Mouse (Mus musculus): ENCODE results near the gene Csrnp3. TPM values are rescaled to one million over a fixed set of nuclear protein-coding genes. Genes with fewer than 3 reads are reported as not detected.
"Not testable (repeated sequence)": the region's sequence is repeated elsewhere in the genome, so short reads cannot be mapped to it uniquely, and the experiment has no call there.

Csrnp3 gene
- polyA plus RNA-seq, 1 experiment from 2014 or later = 3.1 TPM

DNA sequence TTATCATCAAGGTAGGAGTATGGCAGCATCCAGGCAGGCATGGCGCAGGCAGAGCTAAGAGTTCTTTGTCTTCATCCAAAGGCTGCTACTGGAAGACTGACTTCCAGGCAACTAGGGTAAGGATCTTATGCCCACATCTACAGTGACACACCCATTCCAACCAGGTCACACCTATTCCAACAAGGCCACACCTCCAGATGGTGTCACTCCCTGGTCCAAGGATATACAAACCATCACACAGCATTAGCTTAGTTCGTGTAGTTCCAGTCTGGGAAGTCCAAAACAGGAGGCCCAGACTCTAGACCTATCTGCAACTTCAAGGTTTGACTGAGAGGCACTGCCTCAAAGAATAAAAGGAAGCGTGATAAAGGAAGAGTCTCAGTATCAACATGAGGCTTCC lies 4.7 kb downstream of the Csrnp3 start:
- DNase-seq (ENCODE audit: low spot score); H3K9me3 ChIP-seq (ENCODE audit: control insufficient read depth, low read length); H3K27ac ChIP-seq (replicated peaks; ENCODE audit: low read depth, low read length); H3K4me1 ChIP-seq (ENCODE audit: control insufficient read depth, insufficient read depth, low read length); H3K9ac ChIP-seq (ENCODE audit: low read depth, low read length); H3K4me3 ChIP-seq (ENCODE audit: low read depth, low read length); H3K4me2 ChIP-seq (ENCODE audit: low read depth, low read length); H3K36me3 ChIP-seq (ENCODE audit: control insufficient read depth, insufficient read depth, low read length); H3K27me3 ChIP-seq (replicated peaks; ENCODE audit: control insufficient read depth, insufficient read depth, low read length); ATAC-seq (ENCODE audit: low read depth): not testable (repeated sequence)
- WGBS = 84% methylated on average over 3 of the region's 3 CpGs

DNA sequence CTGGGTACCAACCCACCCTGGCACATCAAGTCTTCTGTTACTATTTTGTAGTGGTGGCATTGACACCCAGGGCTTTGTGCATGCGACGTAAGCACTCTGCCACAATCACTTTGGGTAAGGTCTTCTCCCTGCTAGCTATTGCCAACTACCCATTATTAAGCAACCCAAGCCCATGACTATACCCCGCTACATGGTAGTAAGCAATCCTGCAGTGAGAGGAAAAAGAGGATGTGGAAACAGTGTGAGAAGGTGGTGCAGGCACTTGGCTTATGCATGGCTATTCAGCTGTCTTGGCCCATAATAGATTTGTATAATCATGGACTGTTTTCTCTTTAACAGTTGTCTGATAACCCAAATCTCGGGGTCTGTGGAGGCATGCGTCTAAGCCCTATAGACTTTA lies 11.2 kb downstream of the Csrnp3 start:
- no peaks in the 10 kb centered on the region for H3K27me3 ChIP-seq (replicated peaks; ENCODE audit: control insufficient read depth, insufficient read depth, low read length)
- H3K9me3 ChIP-seq (ENCODE audit: control insufficient read depth, low read length) = no peaks in the 10 kb centered on the region
- H3K4me3 ChIP-seq (ENCODE audit: low read depth, low read length) = no peak overlapping the region
- ATAC-seq (ENCODE audit: low read depth) (no peak), DNase-seq (ENCODE audit: low spot score) (no peak)
- no peak overlapping the region for H3K9ac ChIP-seq (ENCODE audit: low read depth, low read length)
- 92% methylated on average over 5 of the region's 5 CpGs for WGBS
- no peak overlapping the region for H3K4me2 ChIP-seq (ENCODE audit: low read depth, low read length)
- H3K36me3 ChIP-seq (ENCODE audit: control insufficient read depth, insufficient read depth, low read length) = no peaks in the 10 kb centered on the region
- H3K4me1 ChIP-seq (ENCODE audit: control insufficient read depth, insufficient read depth, low read length) = no peaks in the 10 kb centered on the region
- H3K27ac ChIP-seq (replicated peaks; ENCODE audit: low read depth, low read length) = no peak overlapping the region

DNA sequence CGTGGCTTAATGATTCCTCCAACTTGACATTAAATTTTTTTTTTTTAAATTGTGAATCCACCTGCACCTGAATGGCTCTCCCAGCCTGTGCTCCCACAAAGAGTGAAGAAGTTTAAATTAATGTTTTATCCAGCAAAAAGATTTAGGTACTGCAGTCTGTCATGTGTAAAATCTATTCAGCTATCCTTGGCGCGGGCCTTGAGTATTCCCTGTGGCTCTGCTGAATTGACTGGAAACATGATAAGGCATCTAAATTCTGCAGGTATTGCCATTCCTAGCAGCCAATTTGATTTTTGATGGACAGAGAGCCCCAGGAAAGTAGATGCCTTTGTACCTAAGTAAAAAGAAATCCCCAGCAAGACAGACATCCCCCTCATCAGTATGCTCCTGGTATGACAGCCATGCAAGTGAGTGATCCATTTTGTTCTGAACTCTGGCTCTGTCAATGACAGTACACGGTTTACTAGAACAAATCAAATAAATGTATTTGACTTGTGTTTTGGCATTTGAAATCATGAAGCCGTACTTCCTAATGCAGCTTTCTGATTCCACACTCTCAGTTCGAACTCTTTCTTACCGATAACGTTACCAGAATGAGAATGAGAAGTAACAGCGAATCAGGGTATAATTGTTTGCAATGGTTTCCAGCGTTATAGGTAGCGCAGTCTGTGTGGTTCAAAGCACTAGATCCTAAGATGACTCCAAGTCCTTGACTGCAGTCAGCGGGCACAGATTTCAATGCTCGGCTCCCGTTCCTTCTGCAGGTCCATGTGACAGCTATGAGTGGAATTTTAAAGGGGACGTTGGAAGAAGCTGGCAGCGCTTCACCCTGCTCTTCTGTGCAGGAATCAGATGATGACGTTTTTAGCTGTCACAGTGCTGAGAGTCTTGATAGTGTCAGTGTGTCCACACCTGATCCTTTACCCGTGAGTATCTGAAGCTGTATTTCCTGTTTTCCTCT lies 14.5 kb downstream of the Csrnp3 start:
- Histone ChIP-seq H3K27ac (replicated peaks; ENCODE audit: low read depth, low read length) (no peak overlapping the region), H3K9ac (ENCODE audit: low read depth, low read length) (no peak overlapping the region), H3K4me1 (ENCODE audit: control insufficient read depth, insufficient read depth, low read length) (no peaks in the 10 kb centered on the region), H3K36me3 (ENCODE audit: control insufficient read depth, insufficient read depth, low read length) (no peaks in the 10 kb centered on the region), H3K4me3 (ENCODE audit: low read depth, low read length) (no peak overlapping the region), H3K9me3 (ENCODE audit: control insufficient read depth, low read length) (no peaks in the 10 kb centered on the region), H3K27me3 (replicated peaks; ENCODE audit: control insufficient read depth, insufficient read depth, low read length) (no peaks in the 10 kb centered on the region), H3K4me2 (ENCODE audit: low read depth, low read length) (no peak overlapping the region)
- 78% methylated on average over 18 of the region's 18 CpGs for WGBS
- DNase-seq (ENCODE audit: low spot score) (no peak), ATAC-seq (ENCODE audit: low read depth) (no peak)

- Histone ChIP-seq H3K4me1 (ENCODE audit: control insufficient read depth, insufficient read depth, low read length) (no peaks in the 10 kb centered on the region), H3K27ac (replicated peaks; ENCODE audit: low read depth, low read length) (no peak overlapping the region), H3K9me3 (ENCODE audit: control insufficient read depth, low read length) (no peaks in the 10 kb centered on the region), H3K4me2 (ENCODE audit: low read depth, low read length) (no peak overlapping the region), H3K4me3 (ENCODE audit: low read depth, low read length) (no peak overlapping the region), H3K9ac (ENCODE audit: low read depth, low read length) (no peak overlapping the region), H3K36me3 (ENCODE audit: control insufficient read depth, insufficient read depth, low read length) (no peaks in the 10 kb centered on the region), H3K27me3 (replicated peaks; ENCODE audit: control insufficient read depth, insufficient read depth, low read length) (no peaks in the 10 kb centered on the region)
- ATAC-seq (ENCODE audit: low read depth) (no peak), DNase-seq (ENCODE audit: low spot score) (no peak)
- WGBS = 70% methylated on average over 12 of the region's 12 CpGs
Measured at GRCm38 (mm10) chr2:65864778-65865339, 19.3 kb downstream of the Csrnp3 start.

DNA sequence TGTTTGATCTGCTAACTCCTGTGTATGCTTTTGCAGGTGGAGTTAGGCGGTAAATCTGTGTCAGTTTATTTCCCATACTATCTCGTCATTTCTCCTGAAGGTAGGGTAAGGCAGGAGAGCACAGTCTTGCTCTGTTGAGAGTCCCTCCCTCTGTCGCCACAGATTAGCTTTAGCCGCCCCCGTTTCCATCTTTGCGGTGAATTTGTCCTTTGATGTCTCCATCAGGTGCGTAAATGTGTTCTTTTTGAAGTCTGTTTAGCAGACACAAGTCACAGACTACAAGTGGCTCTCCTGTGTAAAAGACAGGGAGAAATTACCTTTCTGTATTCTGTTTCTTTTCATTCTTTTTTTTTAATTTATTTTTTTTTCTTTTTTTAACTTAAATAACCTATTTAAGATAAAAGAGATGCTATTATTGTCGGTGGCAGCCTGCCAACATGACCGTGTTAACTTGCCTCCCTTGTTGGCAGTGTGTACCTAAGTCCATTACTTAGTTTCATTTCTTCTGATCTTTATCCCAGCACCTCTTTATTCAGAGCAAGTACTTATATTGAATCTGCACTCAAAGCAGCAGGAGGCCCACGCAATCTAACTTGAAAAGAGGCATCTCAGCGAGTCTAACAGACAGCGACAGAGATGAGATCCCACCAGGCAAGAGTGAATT lies 25.5 kb downstream of the Csrnp3 start:
- 73% methylated on average over 12 of the region's 12 CpGs for WGBS
- no peak overlapping the region for H3K4me3 ChIP-seq (ENCODE audit: low read depth, low read length)
- no peaks in the 10 kb centered on the region for H3K9me3 ChIP-seq (ENCODE audit: control insufficient read depth, low read length)
- no peak overlapping the region for H3K27ac ChIP-seq (replicated peaks; ENCODE audit: low read depth, low read length)
- no peaks in the 10 kb centered on the region for H3K27me3 ChIP-seq (replicated peaks; ENCODE audit: control insufficient read depth, insufficient read depth, low read length)
- no peak overlapping the region for H3K4me2 ChIP-seq (ENCODE audit: low read depth, low read length)
- no peaks in the 10 kb centered on the region for H3K4me1 ChIP-seq (ENCODE audit: control insufficient read depth, insufficient read depth, low read length)
- H3K9ac ChIP-seq (ENCODE audit: low read depth, low read length) = no peak overlapping the region
- DNase-seq (ENCODE audit: low spot score) (peak; percentile 12), ATAC-seq (ENCODE audit: low read depth) (no peak)
- H3K36me3 ChIP-seq (ENCODE audit: control insufficient read depth, insufficient read depth, low read length) = no peaks in the 10 kb centered on the region

DNA sequence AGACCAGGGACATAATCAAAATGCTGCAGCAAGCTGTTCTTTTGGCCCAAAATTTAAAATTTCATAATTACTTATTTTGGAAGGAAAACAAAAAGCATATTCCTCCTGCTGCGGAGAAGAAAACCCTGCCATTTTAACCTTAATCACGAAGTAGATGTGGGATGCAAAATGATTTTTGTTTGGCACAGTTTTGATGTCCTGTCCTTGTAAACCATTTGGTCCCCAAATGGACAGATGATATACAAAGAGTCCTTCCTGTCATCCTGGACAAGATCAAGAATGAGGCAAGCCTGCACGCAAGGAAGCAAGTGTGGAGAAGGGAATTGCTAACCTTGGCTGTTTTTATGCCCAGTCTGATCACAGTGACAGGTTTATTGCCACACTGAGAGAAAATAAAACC lies 46.0 kb downstream of the Csrnp3 start:
- DNase-seq (ENCODE audit: low spot score) = no peak
- no peak overlapping the region for H3K4me2 ChIP-seq (ENCODE audit: low read depth, low read length)
- no peaks in the 10 kb centered on the region for H3K27me3 ChIP-seq (replicated peaks; ENCODE audit: control insufficient read depth, insufficient read depth, low read length)
- H3K27ac ChIP-seq (replicated peaks; ENCODE audit: low read depth, low read length) = no peak overlapping the region
- no peak overlapping the region for H3K9ac ChIP-seq (ENCODE audit: low read depth, low read length)
- 83% methylated on average over 3 of the region's 3 CpGs for WGBS
- no peaks in the 10 kb centered on the region for H3K36me3 ChIP-seq (ENCODE audit: control insufficient read depth, insufficient read depth, low read length)
- H3K4me3 ChIP-seq (ENCODE audit: low read depth, low read length) = no peak overlapping the region
- H3K9me3 ChIP-seq (ENCODE audit: control insufficient read depth, low read length) = no peaks in the 10 kb centered on the region
- no peaks in the 10 kb centered on the region for H3K4me1 ChIP-seq (ENCODE audit: control insufficient read depth, insufficient read depth, low read length)
- no peak for ATAC-seq (ENCODE audit: low read depth)

GRCm38 (mm10) chr2:65893241-65893640 lies 47.7 kb downstream of the Csrnp3 start:
- ATAC-seq (ENCODE audit: low read depth) (no peak), DNase-seq (ENCODE audit: low spot score) (no peak)
- H3K9me3 ChIP-seq (ENCODE audit: control insufficient read depth, low read length) = no peaks in the 10 kb centered on the region
- H3K27ac ChIP-seq (replicated peaks; ENCODE audit: low read depth, low read length) = no peak overlapping the region
- H3K36me3 ChIP-seq (ENCODE audit: control insufficient read depth, insufficient read depth, low read length) = no peaks in the 10 kb centered on the region
- H3K9ac ChIP-seq (ENCODE audit: low read depth, low read length) = no peak overlapping the region
- no peaks in the 10 kb centered on the region for H3K27me3 ChIP-seq (replicated peaks; ENCODE audit: control insufficient read depth, insufficient read depth, low read length)
- 88% methylated on average over 8 of the region's 8 CpGs for WGBS
- H3K4me1 ChIP-seq (ENCODE audit: control insufficient read depth, insufficient read depth, low read length) = no peaks in the 10 kb centered on the region
- no peak overlapping the region for H3K4me2 ChIP-seq (ENCODE audit: low read depth, low read length)
- no peak overlapping the region for H3K4me3 ChIP-seq (ENCODE audit: low read depth, low read length)

- Histone ChIP-seq H3K4me3 (ENCODE audit: low read depth, low read length) (no peak overlapping the region), H3K9me3 (ENCODE audit: control insufficient read depth, low read length) (no peaks in the 10 kb centered on the region), H3K36me3 (ENCODE audit: control insufficient read depth, insufficient read depth, low read length) (no peaks in the 10 kb centered on the region), H3K27me3 (replicated peaks; ENCODE audit: control insufficient read depth, insufficient read depth, low read length) (no peaks in the 10 kb centered on the region), H3K9ac (ENCODE audit: low read depth, low read length) (no peak overlapping the region), H3K4me2 (ENCODE audit: low read depth, low read length) (no peak overlapping the region), H3K27ac (replicated peaks; ENCODE audit: low read depth, low read length) (no peak overlapping the region), H3K4me1 (ENCODE audit: control insufficient read depth, insufficient read depth, low read length) (no peaks in the 10 kb centered on the region)
- 72% methylated on average over 5 of the region's 5 CpGs for WGBS
- DNase-seq (ENCODE audit: low spot score) (no peak), ATAC-seq (ENCODE audit: low read depth) (no peak)
Measured at GRCm38 (mm10) chr2:65894299-65894698, 48.7 kb downstream of the Csrnp3 start.

Measured in embryonic facial prominence, embryonic 14.5 days (tissue).